Mouse (Mus musculus): Measurements from ENCODE around the gene Nkiras1.
"Not testable (repeated sequence)": the region's sequence is repeated elsewhere in the genome, so short reads cannot be mapped to it uniquely, and the experiment has no call there.

Nkiras1 gene

DNA sequence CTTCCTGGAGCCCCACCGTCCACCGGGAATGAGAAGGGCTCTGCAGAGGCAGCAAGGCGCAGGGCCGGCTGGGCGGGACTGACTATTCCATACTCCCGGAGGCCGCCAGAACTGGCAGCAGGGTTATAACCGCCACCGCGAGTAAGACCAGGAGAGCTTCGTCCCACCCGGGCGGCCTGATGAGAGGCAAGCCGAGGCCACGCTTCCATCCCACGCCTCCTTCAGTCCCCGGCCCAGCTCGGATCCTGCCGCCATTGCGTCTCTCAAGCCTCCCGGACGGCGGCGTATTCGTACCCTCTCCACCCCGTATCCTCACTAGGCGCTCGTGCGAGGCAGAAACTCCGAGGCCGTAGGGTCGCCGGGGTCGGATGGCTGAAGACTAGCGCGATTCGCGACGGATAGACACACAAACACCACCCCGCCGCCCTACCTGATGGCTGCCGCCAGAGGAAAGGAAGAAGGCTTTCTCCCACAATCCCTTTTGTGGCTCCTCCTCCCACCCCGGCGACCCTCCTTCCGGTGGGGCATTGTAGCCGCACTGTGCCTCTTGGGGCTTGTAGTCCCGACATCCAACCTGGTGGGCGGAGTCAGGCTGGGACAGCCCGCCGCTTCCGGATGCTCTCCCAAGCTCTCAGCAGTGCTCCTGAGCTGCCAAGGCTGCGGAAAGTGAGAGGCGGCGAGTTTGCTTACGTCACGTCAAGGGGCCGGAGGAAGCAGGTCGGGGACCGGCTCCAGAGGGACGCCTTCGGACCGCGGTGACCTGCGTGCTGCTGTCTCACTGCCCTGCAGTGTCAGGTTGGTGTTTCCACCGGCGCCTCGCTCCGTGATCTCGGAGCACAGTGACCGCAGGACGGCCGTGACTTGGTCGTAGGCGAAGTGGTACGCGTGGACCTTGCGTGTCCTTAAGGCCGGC lies at the start of gene Nkiras1, which contains the start of gene Rpl15:
Nkiras1 (plus strand) TSS at position 608 of the 913 bp plus-strand sequence.
Rpl15 (minus strand) TSS at position 863 of the 913 bp plus-strand sequence.
- DNase-seq (ENCODE audit: low spot score in 2 of 2), result peak; percentile 99

DNA sequence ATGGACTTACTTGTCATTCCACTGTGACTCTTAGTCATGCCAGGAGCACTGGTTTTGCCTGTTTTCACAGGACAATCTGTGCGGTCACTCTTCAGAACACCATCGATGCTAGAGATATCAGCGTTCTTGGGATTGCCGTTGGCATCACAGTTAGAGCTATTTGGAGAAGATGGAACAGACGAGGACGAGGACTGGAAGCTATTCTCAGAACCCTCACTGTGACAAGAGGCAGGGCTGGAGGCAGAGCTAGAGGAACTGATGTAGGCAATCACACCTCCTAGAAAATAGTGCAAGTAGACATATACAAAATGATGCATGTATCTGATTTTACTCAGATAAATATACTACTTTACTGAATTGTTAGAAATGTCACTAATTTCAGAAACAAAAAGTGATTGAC lies 49.0 kb upstream of the Nkiras1 start:
- no peak for DNase-seq (ENCODE audit: low spot score in 2 of 2)

DNA sequence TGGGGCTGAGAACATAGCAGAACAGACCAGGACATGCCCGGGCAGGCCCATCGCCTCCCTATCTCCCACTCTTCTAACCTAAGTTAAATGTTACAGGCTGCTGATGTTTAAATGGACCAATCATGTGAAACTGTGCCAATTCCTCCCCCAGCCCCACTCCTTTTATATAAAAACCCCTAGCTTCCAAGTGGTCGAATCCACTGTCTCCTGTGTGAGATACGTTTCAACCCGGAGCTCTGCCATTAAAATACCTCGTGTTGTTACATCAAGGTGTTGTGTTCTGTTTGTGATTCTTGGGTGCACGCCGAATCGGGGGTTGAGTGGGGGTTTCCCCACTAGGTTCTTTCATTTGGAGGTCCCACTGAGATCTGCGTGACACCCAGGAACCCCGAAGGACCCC lies 45.5 kb upstream of the Nkiras1 start:
- not testable (repeated sequence) for DNase-seq (ENCODE audit: low spot score in 2 of 2)

DNA sequence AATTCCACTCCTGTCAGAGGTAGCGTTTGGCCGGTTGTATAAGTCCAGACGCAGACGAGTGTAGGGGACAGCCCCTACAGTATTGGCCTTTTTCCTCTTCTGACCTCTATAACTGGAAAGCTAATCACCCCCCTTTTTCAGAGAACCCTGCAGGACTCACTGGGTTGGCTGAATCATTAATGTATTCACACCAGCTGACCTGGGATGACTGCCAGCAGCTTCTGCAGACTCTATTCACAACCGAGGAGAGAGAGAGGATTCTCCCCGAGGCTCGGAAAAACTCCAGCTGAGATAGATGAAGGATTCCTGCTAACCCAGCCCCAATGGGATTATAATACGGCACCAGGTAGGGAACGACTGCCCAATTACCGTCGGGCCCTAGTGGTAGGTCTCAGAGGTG lies 44.8 kb upstream of the Nkiras1 start:
- DNase-seq (ENCODE audit: low spot score in 2 of 2), result not testable (repeated sequence)

DNA sequence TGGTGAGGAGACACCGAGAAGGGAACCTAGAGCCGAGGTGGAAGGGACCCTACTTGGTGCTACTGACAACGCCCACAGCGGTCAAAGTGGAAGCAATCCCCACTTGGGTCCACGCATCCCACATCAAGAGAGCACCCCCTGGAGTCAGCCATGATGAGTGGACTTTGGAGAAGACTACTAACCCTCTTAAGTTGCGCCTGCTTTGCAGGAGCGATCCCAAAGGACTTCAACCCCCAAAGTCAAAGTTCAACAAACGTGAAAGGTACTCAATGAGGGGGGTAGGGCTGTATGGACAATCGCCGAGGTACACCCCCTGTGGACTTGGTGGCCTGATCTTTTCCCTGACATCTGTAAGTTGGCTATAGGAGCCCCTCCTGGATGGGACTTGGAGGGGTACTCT lies 41.2 kb upstream of the Nkiras1 start:
- not testable (repeated sequence) for DNase-seq (ENCODE audit: low spot score in 2 of 2)

DNA sequence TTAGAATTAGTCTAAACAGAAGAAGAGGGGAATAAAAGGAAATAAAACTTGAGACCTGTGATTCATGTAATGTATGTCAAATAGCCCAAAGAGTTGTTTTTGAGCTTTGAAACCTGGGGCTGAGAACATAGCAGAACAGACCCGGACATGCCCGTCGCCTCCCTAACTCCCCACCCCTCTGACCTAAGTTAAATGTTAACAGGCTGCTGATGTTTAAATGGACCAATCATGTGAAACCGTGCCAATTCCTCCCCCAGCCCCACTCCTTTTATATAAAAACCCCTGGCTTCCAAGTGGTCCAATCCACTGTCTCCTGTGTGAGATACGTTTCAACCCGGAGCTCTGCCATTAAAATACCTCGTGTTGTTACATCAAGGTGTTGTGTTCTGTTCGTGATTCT lies 39.1 kb upstream of the Nkiras1 start:
- not testable (repeated sequence) for DNase-seq (ENCODE audit: low spot score in 2 of 2)

DNA sequence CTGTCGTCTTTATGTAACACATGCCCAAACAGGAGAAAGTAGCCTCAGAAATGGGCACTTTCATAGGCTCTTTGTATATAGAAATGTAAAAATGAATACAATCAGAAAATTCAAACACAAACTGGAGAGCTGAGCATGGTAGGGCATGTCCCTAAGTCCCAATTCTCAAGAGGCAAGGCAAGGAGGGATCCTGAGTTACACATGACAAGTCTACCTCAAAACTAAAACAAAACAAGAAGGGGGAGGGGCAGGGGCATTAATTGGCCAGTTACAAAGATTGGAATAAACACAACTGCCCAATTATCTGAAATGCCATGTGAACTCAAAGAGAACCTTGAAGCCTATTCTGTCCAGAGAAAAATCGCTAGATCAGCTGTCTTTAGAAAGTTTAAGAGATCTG lies 37.9 kb upstream of the Nkiras1 start:
- DNase-seq (ENCODE audit: low spot score in 2 of 2), result no peak

DNA sequence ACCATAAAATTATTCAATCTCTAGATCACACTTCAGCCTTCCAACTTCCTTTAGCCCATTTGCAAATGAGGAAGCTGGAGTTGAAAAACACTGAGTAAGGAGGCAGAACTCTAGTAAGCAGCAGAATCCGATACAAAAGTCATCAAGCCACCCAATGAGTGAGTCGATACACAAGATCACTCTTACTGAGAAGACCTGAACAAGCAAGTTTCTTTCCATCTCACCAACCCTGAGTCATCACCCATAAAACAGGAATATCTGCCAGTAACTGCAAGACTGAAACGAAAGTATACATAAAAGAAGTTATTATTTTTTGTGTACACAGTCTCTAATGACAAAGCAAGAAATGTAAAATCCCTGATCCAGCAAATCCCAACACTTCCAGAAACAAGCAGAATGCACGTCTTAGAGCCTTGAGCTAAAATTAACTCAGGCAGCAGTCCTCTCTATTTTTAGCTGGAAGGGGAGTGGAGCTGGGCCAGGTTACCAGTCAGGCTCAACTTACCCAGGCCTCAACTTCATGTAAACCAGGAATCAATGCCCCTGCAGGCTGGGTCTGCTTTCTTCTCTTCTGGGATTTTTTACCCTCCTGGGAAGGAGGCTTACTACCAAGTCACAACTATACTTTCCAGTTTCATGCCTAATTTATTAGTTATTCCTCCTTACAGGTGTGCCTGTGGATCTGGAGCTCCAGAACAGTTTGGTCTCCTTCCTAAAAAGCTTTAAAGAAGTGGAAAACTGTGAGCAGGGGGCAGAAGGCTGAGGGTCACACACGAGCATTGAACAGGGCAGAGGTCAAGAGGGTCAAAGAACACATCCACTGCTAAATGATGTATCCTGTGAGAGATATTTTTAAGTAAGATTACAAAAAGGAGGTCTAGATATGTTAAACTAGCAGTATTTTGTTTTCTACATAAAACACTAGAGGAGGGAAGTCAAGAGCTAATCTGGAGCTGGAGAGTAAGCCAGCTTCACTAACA lies 36.7 kb upstream of the Nkiras1 start:
- peak; percentile 42 to 56 for DNase-seq (ENCODE audit: low spot score in 2 of 2)

DNA sequence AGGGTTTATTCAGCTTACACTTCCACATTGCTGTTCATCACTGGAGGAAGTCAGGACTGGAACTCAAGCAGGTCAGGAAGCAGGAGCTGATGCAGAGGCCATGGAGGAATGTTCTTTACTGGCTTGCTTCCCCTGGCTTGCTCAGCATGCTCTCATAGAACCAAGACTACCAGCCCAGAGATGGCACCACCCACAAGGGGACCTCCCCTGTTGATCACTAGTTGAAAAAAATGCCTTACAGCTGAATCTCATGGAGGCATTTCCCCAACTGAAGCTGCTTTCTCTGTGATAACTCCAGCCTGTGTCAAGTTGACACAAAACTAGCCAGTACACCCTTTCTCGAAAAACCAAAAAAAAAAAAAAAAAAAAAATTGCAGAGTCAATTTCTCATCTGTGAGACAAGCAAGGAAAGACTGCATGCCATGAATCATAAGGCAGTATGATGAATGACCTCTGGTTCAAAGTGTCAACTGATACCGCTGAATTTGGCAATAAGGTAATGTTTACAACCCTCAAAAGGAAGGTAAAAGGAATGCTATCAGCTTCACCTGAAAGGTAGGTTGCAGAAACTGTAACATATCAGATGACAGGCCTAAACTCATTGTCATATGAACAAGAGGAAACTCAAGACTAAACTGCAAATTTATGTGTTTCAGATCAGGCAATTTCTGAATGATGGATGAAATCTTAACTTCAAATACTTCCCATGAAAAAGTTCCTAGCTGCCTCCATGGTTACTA lies 34.3 kb upstream of the Nkiras1 start:
- not testable (repeated sequence) for DNase-seq (ENCODE audit: low spot score in 2 of 2)

DNA sequence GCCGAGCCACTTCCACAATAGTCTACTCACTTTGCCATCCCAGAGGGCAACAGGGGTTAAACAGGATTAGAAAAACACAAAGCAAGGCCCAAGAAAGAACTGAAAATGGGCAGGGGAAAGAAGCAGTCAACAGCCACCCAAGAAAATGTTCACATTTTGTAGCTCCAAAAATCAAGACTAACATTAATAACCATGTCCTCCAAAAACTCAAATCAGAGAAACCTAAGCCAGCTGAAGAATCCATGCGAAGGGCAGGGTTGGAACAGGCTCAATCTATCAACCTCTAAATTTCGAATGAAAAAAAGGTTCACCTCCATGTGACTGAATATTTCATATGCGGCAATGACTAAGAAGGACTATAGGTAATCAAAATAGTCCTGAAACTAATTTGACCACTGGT lies 33.6 kb upstream of the Nkiras1 start:
- no peak for DNase-seq (ENCODE audit: low spot score in 2 of 2)

DNA sequence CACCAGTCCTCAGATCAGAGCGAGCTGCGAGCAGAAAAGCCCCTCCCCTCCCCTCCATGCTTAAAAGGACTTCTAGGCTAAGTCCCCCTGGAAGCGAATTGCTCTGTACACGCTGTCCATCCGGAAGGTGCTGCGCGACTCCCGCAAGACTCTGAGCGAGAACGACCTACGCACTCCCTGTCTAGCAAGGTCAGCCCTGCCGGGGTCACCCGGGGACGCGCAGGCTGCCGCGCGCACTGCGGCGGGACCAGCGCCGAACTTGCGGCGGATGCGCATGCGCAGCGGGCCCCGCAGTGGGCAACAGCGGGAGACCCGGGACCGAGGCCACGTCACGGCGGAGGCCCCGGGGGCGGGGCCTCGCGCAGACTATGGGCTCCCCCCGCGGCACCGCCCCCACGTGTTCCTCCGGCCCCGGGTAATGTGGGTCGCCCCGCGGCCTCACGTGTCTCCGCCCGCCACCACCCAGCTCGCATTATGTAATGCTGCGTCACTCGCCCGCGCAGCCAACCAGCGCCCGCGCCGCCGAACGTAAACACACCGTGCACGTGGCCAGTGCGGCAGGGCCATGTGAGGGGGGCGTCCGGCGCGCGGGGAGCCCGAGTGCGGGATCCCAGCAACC lies 32.7 kb upstream of the Nkiras1 start:
- DNase-seq (ENCODE audit: low spot score in 2 of 2), result peak; percentile 99

DNA sequence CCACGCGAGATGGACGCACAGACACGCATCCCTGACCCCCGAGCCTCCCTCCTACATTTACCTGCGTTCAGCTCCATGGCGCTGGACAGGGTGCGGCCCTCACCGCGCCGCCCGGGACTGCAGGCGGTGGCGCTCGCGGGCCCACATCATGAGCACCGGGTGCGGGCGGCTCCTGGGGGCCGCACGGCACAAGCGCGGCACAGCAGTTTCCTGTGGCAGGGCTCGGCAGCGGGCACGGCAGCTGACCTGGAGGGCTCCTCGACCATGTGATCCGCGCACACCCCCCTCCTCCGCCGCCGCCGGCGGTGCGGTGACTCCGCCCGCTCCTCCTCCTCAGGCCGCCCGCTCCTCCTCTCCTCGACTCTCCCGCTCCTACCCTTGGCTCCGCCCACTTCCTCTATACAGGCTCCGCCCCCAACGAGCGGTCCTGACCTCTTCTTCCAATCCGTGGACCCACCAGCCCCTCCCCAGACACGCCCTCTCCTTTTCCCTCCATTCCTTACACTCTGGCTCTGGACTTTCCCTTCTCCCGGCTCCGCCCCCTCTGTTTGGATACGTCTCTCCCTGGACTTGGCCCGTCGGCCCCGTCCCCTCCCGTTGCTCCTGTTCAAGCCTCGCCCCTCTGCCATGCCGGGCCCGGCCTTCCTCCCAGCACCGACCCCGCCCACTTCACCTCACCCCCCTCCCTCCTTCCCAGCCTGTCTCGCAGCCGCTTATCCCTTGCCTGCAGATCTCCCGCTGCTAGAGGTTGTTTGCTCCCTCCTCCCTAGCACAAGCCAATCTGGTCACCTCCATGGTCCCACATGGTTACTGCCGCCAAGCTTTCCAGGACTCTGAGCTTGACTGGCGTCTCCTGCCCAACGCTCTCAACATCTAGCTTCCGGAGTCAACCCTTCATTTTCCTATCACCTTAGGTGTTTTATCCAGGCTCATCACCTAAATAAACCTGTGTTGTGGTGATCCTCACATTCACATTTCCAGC lies 31.9 kb upstream of the Nkiras1 start, which contains the start of gene Nr1d2:
Nr1d2 (minus strand) TSS at position 378 of the 982 bp plus-strand sequence.
- peak; percentile 100 for DNase-seq (ENCODE audit: low spot score in 2 of 2)

DNA sequence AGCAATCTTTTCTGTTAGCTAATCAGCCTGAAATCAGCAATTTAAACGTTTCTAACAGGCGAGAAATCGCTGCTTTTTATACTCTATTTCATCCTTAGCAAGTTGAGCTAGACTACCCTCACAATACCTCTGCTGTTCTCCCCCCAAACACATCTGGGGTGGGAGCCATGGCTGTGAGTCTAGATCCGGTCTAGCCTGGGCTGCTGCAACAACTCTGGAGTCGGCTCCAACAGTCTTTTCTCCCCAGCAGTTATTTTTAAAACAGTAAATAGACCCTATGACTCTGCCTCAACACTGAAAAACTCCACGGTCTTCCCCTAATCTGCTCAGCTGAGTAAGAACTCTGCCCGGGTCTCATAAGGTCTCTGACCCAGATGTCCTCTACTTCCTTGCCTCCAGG lies 30.8 kb upstream of the Nkiras1 start:
- DNase-seq (ENCODE audit: low spot score in 2 of 2), result no peak

DNA sequence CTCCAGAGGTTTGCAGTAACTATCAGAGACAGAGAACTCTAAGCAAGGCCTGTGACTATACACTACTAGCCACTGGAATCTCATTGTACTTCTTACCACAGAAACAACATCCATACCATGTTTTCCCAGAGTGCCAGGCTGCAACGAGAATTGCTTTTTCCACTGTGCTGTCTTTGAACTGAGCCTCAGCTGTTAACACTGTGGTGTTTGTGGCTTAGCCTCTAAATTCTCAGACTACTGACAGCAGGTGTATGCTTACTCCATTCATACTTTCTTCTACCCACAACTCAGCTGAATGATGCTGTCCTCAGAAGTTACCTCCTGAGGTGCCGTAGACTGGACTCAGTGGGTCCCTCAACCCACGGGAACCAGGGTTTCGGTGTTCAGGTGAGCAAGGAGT lies 29.1 kb upstream of the Nkiras1 start:
- no peak for DNase-seq (ENCODE audit: low spot score in 2 of 2)

DNA sequence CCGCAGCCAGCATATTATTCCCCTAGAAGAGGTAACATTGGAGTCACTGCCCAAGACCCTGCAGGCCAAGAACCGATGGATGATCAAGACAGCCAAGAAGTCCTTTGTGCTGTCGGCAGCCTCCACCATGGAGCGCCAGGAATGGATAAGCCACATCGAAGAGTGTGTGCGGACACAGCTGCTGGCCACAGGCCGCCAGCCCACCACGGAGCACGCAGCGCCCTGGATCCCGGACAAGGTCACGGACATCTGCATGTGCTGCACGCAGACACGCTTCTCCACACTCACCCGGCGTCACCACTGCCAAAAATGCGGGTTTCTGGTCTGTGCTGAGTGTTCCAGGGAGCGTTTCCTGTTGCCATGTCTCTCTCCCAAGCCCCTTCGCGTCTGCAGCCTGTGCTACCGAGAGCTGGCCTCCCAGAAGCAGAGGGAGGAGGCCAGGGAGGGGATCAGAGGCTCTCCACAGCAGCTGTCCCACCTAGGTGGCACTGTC lies 28.3 kb upstream of the Nkiras1 start:
- no peak for DNase-seq (ENCODE audit: low spot score in 2 of 2)

DNA sequence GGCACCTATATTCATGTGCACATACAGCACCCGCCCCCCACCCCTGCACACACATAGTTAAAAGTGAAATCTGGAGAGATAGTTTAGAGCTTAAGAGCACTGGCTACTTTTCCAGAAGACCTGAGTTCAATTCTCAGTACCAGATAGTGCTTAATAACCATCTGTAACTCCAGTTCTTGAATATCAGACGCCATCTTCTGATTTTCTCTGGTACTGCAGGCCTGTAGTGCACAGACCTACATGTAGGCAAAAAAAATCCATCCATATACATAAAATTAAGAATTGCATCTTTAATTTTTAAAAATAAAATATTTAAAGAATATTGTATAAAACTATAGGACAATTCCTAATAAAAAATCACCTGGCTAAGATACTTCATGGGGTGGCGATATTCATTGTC lies 9.7 kb upstream of the Nkiras1 start:
- no peak for DNase-seq (ENCODE audit: low spot score in 2 of 2)

DNA sequence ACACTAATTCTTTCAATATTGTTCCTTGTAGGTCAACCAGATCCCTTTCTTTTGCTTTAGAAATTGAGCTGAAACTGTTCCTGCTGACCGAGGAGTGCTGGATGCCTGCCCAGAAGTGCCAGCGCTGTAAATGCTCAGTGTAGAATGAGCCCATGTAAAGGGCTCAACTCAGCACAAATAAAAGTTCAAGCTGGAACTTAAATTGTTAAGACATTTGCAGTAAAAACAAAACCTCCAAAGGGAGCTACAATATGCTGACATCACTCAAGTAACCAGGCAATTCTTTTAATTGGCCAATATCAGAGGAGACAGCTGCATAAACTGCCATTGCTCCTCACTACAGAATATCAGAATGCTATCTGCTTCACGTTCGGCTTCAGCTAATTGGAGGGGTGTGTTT lies 7.5 kb upstream of the Nkiras1 start:
- no peak for DNase-seq (ENCODE audit: low spot score in 2 of 2)

DNA sequence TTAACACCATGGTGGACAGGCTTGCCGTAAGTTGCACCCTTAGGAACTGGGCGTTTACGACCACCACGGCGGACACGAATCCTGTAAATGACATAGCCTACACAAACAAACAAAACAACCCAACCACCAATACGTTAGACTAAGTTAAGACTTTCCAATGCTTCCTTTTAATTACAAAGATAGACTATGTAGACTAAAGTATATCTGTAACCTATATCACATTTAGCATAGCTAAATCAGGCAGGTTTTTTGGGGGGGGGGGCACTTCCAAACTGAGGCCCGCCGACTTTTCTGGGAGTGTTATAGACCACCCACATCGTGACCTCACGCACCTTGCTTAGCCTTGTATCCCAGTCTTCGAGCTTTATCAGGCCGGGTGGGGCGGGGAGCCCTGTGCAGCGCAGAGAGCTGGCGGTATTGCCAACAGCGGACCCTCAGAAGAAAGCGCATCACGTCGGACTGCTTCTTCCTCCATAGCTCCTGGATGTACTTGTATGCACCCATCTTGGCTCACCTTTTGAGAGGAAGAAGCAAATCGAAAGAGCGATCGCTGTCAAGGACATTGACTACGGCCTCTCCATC lies 898 bp upstream of the Nkiras1 start:
- DNase-seq (ENCODE audit: low spot score in 2 of 2), result not testable (repeated sequence)

DNA sequence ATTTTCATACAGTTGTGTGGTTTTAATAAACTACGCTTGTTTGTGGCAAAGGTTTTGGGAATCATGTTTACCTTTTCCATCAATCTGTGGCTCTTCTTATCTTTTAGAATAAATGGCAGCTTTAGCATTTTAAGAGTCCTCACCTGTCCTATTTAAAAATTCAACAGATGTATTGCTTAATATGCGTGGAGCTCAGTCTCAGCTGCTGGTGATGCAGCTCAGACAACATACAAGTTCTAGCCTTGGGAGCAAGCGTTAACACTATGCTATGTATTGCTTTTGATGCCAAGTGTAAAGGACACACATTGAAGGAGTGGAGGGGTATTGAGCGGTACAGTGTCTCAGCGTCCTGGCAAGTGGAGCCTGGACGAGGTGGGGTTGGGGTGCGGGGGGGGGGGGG lies 730 bp downstream of the Nkiras1 start:
- DNase-seq (ENCODE audit: low spot score in 2 of 2), result no peak

All from heart, adult 9 months (tissue).